Mouse (Mus musculus) neural tube, embryonic 14.5 days (tissue): ENCODE data around the gene Slc25a27. TPM values are rescaled to one million over a fixed set of nuclear protein-coding genes. Genes with fewer than 3 reads are reported as not detected.

Source experiments
- ATAC-seq: fragments of 200-750 bp; cut with Nextera tagmentation; 2 replicates; pipeline ENCODE4 v1.8.0; 2017; ENCODE audit warnings: low read depth, mild to moderate bottlenecking, moderate TSS enrichment, moderate library complexity
- H3K27ac ChIP-seq: fragments of 300-500 bp; sonication (generic); 2 replicates; pipeline ENCODE4 v1.5.1; 2014; ENCODE audit warnings: low read depth, mild to moderate bottlenecking, control low read depth, low read length, moderate library complexity, mixed read lengths
- H3K27me3 ChIP-seq: fragments of 300-500 bp; sonication (generic); 2 replicates; pipeline ENCODE4 v1.6.1; 2014; ENCODE audit warnings: low read length; ENCODE audit not compliant: control insufficient read depth, insufficient read depth
- H3K36me3 ChIP-seq: fragments of 300-500 bp; sonication (generic); 2 replicates; pipeline ENCODE4 v1.6.1; 2014; ENCODE audit warnings: low read length, mixed read lengths; ENCODE audit not compliant: control insufficient read depth, insufficient read depth
- H3K4me1 ChIP-seq: fragments of 300-500 bp; sonication (generic); 2 replicates; pipeline ENCODE4 v1.6.1; 2014; ENCODE audit warnings: low read length; ENCODE audit not compliant: control insufficient read depth, insufficient read depth
- H3K4me2 ChIP-seq: fragments of 300-500 bp; sonication (generic); 2 replicates; pipeline ENCODE4 v1.6.1; 2014; ENCODE audit warnings: mild to moderate bottlenecking, low read depth, low read length, control low read depth
- H3K4me3 ChIP-seq: fragments of 300-500 bp; sonication (generic); 2 replicates; pipeline ENCODE4 v1.5.1; 2014; ENCODE audit warnings: low read depth, low read length, control low read depth, mixed read lengths
- H3K9ac ChIP-seq: fragments of 300-500 bp; sonication (generic); replicated peaks from 2 replicates; pipeline ENCODE4 v1.6.1; 2014; ENCODE audit warnings: low read depth, mild to moderate bottlenecking, control low read depth, low read length, mixed read lengths
- H3K9me3 ChIP-seq: fragments of 300-500 bp; sonication (generic); 2 replicates; pipeline ENCODE4 v1.6.1; 2016; ENCODE audit warnings: low read length; ENCODE audit not compliant: control insufficient read depth
- WGBS: fragments of 180-500 bp; shearing (Covaris S2); extraction: QIAGEN DNeasy Blood & Tissue Kit; methylation state at CpG from one replicate; pipeline ENCODE4 v1.1.7; 2014; 5-methylcytosine and 5-hydroxymethylcytosine counted together
- polyA plus RNA-seq: library from polyadenylated mRNA; unstranded; fragments of >200 nt; fragmentation: Nextera tagmentation; extraction: Ambion mirVana; gene quantifications from 2 replicates; pipeline ENCODE4 v1.2.1, GENCODE M21; 2014

Slc25a27 gene
- polyA plus RNA-seq, 1 experiment from 2014 or later: 78.8 TPM

DNA sequence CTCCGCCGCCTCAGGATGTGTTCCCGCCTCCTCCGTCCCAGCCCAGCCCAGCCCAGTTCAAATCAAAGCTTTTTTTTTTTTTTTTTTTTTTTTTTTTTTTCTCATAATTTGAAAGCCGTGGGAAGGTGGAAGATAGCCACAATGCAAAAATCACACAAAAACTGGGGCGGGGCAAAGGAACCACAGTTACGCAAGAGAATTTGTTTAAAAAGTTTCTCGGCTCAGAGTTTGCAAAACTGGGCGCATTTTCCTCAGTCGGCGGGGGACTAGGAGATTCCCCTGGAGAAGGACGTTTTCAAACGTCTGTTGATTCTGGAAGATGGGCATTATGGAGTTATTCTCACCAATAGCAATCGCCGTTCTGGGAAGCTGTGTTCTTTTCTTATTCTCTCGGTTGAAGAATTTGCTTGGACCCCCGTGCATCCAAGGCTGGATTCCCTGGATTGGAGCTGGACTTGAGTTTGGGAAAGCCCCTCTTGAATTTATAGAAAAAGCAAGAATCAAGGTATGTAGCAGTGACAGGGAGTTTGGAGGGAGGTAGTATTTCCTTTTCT is 353 bp upstream of the Slc25a27 start, which contains the start of gene Cyp39a1:
Cyp39a1 (plus strand) TSS at position 136 of the 554 bp plus-strand sequence.
- Histone ChIP-seq H3K27ac (peak within 1 kb of the TSS; percentile 55), H3K4me1 (peaks cover 9% of the 10 kb centered on the region; the same call in 1 of the 2 replicates), H3K9ac (peak within 1 kb of the TSS; percentile 95), H3K9me3 (no peaks in the 10 kb centered on the region), H3K27me3 (no peaks in the 10 kb centered on the region), H3K4me3 (peak within 1 kb of the TSS; percentile 87), H3K4me2 (peak within 1 kb of the TSS; percentile 43), H3K36me3 (0 out of 2 replicates have a peak, but pooled peaks cover 4% of the 10 kb centered on the region)
- WGBS: 1% methylated on average over 17 of the region's 17 CpGs
- ATAC-seq: no peak; the same call in 1 of the 2 replicates

DNA sequence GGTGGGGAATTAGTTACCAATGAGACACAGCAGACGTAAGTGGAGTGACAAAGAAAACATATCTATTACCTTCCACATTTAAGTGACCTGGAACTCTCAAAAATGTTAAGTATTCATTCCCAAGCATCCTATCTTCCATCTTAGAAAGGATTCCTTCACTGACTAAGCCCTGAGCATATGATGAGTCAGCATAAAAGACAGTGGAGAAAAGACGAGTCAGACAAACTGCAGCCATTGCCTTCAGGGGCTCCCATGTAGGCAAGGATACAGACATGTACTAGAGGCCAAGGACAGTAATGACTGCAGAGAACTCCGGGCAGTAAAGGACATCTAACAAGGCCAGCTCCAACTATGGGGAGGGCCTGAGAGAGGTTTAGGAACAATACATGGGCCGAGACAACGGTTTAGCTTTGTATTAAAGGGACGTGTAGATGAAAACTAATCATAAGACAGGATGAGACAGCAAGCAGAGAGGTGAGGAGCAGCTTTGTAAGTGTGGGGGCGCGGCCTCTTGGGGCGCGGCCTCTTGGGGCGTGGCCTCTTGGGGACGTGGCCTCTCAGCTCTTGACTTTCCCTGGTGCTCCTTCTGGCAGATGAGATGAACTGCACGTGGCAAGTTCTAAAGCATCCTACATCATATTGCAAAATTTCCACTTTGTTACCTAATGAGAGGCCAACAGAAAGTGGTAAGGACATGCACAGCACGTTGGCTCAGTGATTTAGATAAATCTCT is 15.5 kb downstream of the Slc25a27 start:
- no peak overlapping the region for H3K27ac ChIP-seq
- H3K9ac ChIP-seq: no peak overlapping the region
- H3K27me3 ChIP-seq: no peaks in the 10 kb centered on the region
- no peak overlapping the region for H3K4me3 ChIP-seq
- H3K9me3 ChIP-seq: no peaks in the 10 kb centered on the region
- no peaks in the 10 kb centered on the region for H3K4me1 ChIP-seq
- WGBS: 73% methylated on average over 14 of the region's 14 CpGs
- ATAC-seq: no peak
- H3K4me2 ChIP-seq: no peak overlapping the region
- peaks cover 12% of the 10 kb centered on the region; the same call in 1 of the 2 replicates for H3K36me3 ChIP-seq

DNA sequence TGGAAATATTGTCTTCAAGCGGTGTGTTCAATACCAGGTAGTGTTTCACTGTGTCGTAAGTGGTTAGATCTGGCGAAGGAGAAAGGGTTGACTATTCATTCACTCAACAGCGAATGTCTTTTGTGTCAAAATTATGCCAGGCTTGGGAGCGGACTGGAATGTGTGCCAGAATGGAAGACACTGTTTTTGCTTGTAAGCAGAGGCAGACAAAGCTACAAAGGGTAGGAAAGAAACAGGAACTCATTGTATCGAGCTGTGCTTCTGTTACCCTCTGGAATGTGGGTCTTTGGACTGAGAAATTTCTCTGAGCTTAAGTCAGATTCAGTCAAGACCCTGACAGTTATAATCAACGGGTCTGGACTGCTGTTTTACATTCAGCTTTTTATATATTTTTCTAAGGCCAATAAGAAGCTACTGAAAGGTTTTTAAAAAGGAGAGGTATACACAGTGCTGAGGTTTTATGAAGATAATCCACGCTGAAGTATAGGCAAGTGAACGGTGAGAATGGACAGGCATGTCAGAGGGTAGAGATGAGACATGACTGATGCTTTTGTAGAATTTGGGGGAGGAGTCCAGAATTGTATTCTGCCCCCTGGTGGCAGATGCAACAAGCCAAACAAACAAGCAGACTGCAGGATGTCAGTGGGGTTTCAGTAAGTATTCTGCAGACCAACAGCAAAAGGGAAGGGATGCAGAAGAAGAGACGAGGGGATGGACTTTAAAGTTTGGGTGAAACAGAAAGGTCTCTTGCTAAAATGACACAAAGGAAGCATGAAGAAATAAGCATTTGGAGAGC is 17.2 kb downstream of the Slc25a27 start:
- Histone ChIP-seq H3K27ac (no peak overlapping the region), H3K4me1 (no peaks in the 10 kb centered on the region), H3K9me3 (no peaks in the 10 kb centered on the region), H3K36me3 (peaks cover 12% of the 10 kb centered on the region; the same call in 1 of the 2 replicates), H3K27me3 (no peaks in the 10 kb centered on the region), H3K4me3 (no peak overlapping the region), H3K4me2 (no peak overlapping the region), H3K9ac (no peak overlapping the region)
- 78% methylated on average over 10 of the region's 10 CpGs for WGBS
- ATAC-seq: no peak

GRCm38 (mm10) chr17:43646925-43647324 is 20.1 kb downstream of the Slc25a27 start:
- ATAC-seq: no peak
- Histone ChIP-seq H3K4me2 (no peak overlapping the region), H3K9ac (no peak overlapping the region), H3K36me3 (peaks cover 27% of the 10 kb centered on the region), H3K4me1 (no peaks in the 10 kb centered on the region), H3K27me3 (no peaks in the 10 kb centered on the region), H3K27ac (no peak overlapping the region), H3K9me3 (no peaks in the 10 kb centered on the region), H3K4me3 (no peak overlapping the region)
- WGBS: 45% methylated on average over 5 of the region's 5 CpGs

- no peaks in the 10 kb centered on the region for H3K27me3 ChIP-seq
- H3K4me2 ChIP-seq: no peak overlapping the region
- WGBS: 94% methylated on average over 3 of the region's 3 CpGs
- H3K9ac ChIP-seq: no peak overlapping the region
- no peaks in the 10 kb centered on the region for H3K9me3 ChIP-seq
- H3K27ac ChIP-seq: no peak overlapping the region
- no peaks in the 10 kb centered on the region for H3K4me1 ChIP-seq
- ATAC-seq: no peak
- H3K4me3 ChIP-seq: no peak overlapping the region
- H3K36me3 ChIP-seq: peaks cover 22% of the 10 kb centered on the region
Observed at GRCm38 (mm10) chr17:43645136-43645535, 21.9 kb downstream of the Slc25a27 start.

GRCm38 (mm10) chr17:43644375-43644774 is 22.6 kb downstream of the Slc25a27 start:
- 86% methylated on average over 7 of the region's 7 CpGs for WGBS
- Histone ChIP-seq H3K4me3 (no peak overlapping the region), H3K27me3 (no peaks in the 10 kb centered on the region), H3K9ac (no peak overlapping the region), H3K4me1 (no peaks in the 10 kb centered on the region), H3K36me3 (peaks cover 18% of the 10 kb centered on the region), H3K27ac (no peak overlapping the region), H3K9me3 (no peaks in the 10 kb centered on the region), H3K4me2 (no peak overlapping the region)
- no peak for ATAC-seq

- Histone ChIP-seq H3K27ac (no peak overlapping the region), H3K9ac (no peak overlapping the region), H3K27me3 (no peaks in the 10 kb centered on the region), H3K4me2 (no peak overlapping the region), H3K4me1 (no peaks in the 10 kb centered on the region), H3K4me3 (no peak overlapping the region), H3K36me3 (peaks cover 18% of the 10 kb centered on the region), H3K9me3 (no peaks in the 10 kb centered on the region)
- WGBS: 74% methylated on average over 7 of the region's 7 CpGs
- no peak for ATAC-seq
Observed at GRCm38 (mm10) chr17:43643191-43643590, 23.8 kb downstream of the Slc25a27 start.

DNA sequence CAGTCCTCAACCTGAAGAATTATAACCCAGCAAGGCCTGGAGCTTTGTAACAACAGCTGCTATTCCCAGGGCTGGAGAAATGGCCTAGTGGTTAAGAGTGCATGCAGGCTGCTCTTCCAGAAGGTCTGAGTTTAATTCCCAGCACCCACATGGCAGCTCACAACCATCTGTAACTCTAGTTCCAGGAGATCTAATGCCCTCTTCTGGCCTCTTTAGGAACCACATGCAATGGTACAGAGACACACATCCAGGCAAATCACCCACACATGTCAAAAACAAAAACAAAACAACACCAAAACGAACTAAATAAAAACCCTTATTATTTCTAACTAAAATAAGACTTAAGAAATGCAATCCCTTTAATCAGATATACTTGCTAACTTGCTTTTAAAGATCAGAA is 26.2 kb downstream of the Slc25a27 start:
- no peaks in the 10 kb centered on the region for H3K4me1 ChIP-seq
- no peak overlapping the region for H3K9ac ChIP-seq
- peaks cover 18% of the 10 kb centered on the region for H3K36me3 ChIP-seq
- no peak overlapping the region for H3K4me2 ChIP-seq
- H3K4me3 ChIP-seq: no peak overlapping the region
- WGBS: 78% methylated on average over 1 of the region's 1 CpGs
- no peak for ATAC-seq
- H3K27me3 ChIP-seq: no peaks in the 10 kb centered on the region
- H3K9me3 ChIP-seq: no peaks in the 10 kb centered on the region
- H3K27ac ChIP-seq: no peak overlapping the region

DNA sequence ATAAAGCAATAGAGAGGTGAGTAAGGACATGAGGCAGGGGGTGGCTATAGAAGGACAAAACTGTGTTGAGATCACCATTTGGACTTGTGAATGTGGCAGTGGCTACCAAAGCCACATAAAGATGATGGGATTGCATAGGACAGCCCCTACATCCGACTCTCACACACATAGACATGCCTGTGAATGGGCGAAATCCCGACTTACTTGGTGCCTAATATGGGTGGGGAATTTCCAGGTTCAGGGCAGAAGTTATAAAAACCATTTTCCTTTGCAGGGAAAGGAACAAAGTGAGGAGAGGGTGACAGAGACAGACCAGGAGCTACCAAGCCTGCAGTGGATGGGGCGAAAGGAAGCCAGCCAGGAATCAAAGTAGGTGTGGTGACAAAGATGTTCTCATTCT is 29.9 kb downstream of the Slc25a27 start:
- H3K4me2 ChIP-seq: no peak overlapping the region
- 98% methylated on average over 4 of the region's 4 CpGs for WGBS
- H3K36me3 ChIP-seq: peaks cover 4% of the 10 kb centered on the region; the same call in 1 of the 2 replicates
- H3K9ac ChIP-seq: no peak overlapping the region
- no peak overlapping the region for H3K27ac ChIP-seq
- H3K4me3 ChIP-seq: no peak overlapping the region
- ATAC-seq: no peak
- H3K27me3 ChIP-seq: no peaks in the 10 kb centered on the region
- H3K9me3 ChIP-seq: no peaks in the 10 kb centered on the region
- H3K4me1 ChIP-seq: no peaks in the 10 kb centered on the region
